Mouse (Mus musculus) CH12.LX (cell line): Measurements from ENCODE around the gene Mvd.

Experiments
- CTCF ChIP-seq, 2 experiments: IDR thresholded peaks in 1 of 2; conservative IDR thresholded peaks in 1 of 2; 2 replicates each; pipeline ENCODE4 v1.5.1; 2011 to 2012; ENCODE audit warnings: low read depth in 2 of 2, low read length in 2 of 2, improper control_type of control experiment in 1 of 2, inconsistent platforms in 1 of 2, mild to moderate bottlenecking in 1 of 2, moderate library complexity in 1 of 2
- ELF1 ChIP-seq: IDR thresholded peaks from 2 replicates; pipeline ENCODE4 v1.6.1; 2014; ENCODE audit warnings: low read depth, mild to moderate bottlenecking, inconsistent platforms, low read length, improper control_type of control experiment
- GABPA ChIP-seq: IDR thresholded peaks from 2 replicates; pipeline ENCODE4 v1.6.1; 2012; ENCODE audit warnings: low read depth, low read length, improper control_type of control experiment, inconsistent platforms; ENCODE audit not compliant: insufficient replicate concordance
- KAT2A ChIP-seq: IDR thresholded peaks from 2 replicates; pipeline ENCODE4 v1.6.1; 2012; ENCODE audit warnings: low read length, improper control_type of control experiment, inconsistent platforms; ENCODE audit not compliant: insufficient replicate concordance
- NELFE ChIP-seq: IDR thresholded peaks from 2 replicates; pipeline ENCODE4 v1.6.1; 2011; ENCODE audit warnings: low read depth, low read length, improper control_type of control experiment
- POLR2A ChIP-seq: IDR thresholded peaks from 2 replicates; pipeline ENCODE4 v1.6.1; 2011; ENCODE audit warnings: low read depth, mild to moderate bottlenecking, improper control_type of control experiment, low read length
- RCOR1 ChIP-seq: conservative IDR thresholded peaks from 2 replicates; pipeline ENCODE4 v1.6.1; 2012; ENCODE audit warnings: low read depth, mild to moderate bottlenecking, inconsistent platforms, low read length, improper control_type of control experiment
- SMC3 ChIP-seq: IDR thresholded peaks from 2 replicates; pipeline ENCODE4 v1.6.1; 2011; ENCODE audit warnings: low read depth, low read length, improper control_type of control experiment
- ZC3H11A ChIP-seq: IDR thresholded peaks from 2 replicates; pipeline ENCODE4 v1.6.1; 2012; ENCODE audit warnings: low read depth, mild to moderate bottlenecking, inconsistent platforms, low read length, improper control_type of control experiment
- ZMIZ1 ChIP-seq: IDR thresholded peaks from 2 replicates; pipeline ENCODE4 v1.6.1; 2012; ENCODE audit warnings: low read depth, mild to moderate bottlenecking, inconsistent platforms, low read length, improper control_type of control experiment

DNA sequence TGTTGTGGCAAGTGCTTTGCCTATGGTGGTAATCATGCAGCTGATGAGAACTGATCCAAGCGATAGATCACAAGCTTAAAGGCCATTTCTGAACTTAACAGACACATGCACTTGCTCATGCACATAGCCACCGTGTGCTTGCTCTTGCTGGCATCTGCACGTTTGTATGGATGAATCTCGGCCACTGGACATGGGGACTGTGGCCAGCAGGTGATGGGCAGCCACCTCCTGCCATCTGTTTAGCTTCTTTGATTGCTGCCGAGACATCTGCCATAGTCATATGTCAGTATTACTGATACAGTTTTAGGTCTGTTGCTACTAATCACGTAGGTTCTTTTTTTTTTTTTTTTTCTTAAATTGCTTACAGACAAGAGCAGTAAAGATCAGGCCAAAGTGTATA is 47.9 kb downstream of the Mvd start:
- TF ChIP-seq RCOR1 (no peak), NELFE (no peak), GABPA (no peak), SMC3 (no peak), ELF1 (no peak), CTCF (conservative IDR thresholded peaks at IDR 0.05 in 1 of 2, IDR thresholded peaks at IDR 0.05 in 1 of 2; ENCODE audit: low read depth in 2 of 2, low read length in 2 of 2) (no peak), ZMIZ1 (no peak), ZC3H11A (no peak), KAT2A (no peak), POLR2A (no peak)
